Mouse (Mus musculus): Measurements from ENCODE around the gene Pla2r1. TPM values are rescaled to one million over a fixed set of nuclear protein-coding genes. Genes with fewer than 3 reads are reported as not detected.

Pla2r1 gene
- polyA plus RNA-seq, 1 experiment from 2014 or later = 0.50 TPM

Other genes starting within 250 kb of the Pla2r1 start
- 0.97 and 1.1 TPM in 2 replicates for gene Ly75, start 170.0 kb downstream of the Pla2r1 start, polyA plus RNA-seq (2015; fragmentation: Nextera tagmentation; extraction: Ambion mirVana)
- gene Itgb6, start 169.3 kb upstream of the Pla2r1 start, polyA plus RNA-seq (2015; fragmentation: Nextera tagmentation; extraction: Ambion mirVana) = 0.06 and 0.09 TPM in 2 replicates

All from midbrain, embryonic 15.5 days (tissue).